Mouse (Mus musculus): ENCODE results near the gene Cdh8. TPM values are rescaled to one million over a fixed set of nuclear protein-coding genes. Genes with fewer than 3 reads are reported as not detected.

The Cdh8 gene
- total RNA-seq (2015; ENCODE audit: low replicate concordance) (not detected in 2 replicates), total RNA-seq (2017; ENCODE audit: low replicate concordance) (0.14 TPM in 1 of 2 replicates, not detected in the other)

DNA sequence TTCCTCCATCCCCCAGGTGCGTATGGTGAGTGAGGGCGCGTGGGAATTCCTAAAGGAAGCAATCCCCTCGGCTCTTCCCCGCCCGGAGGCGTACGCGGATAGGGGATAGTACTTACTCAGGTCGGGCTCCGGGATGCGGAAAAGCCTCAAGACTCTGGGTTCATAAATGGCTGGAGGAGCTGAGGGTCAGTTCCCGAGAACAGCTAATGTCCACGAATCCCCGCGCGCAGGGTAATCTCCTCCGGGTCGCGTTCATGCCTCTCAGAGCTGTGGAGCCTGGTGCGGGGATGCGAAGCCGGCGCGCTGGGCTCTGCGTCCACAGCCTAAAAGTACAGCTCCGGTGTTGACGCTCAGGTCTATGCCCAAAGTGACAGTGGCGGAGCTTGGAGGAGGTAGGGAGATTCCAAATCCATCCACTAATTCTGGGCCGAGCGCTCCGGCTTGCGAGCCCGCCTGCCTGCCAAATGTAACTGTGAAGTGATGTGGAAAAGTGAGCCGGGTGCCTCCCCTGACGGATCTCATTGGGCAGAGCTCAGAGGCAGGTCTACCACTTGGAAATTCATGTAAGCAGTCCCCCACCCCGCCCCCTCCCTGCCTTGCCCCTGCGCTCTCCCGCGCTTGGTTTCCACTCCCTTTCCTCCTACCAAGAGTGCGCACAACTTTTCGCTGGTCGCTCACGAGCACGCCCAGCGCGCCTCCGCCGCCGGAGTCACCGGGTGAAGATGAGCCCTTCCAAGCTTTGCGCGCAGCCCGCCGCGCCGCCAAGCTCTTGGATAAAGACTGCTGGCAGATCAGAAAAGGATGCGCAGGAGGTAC, at the start of gene Cdh8:
Gene Cdh8 (minus strand): TSS at position 506 of the 816 bp plus-strand sequence.
- ATAC-seq (replicated peaks; ENCODE audit: low FRiP score, poor library complexity, severe bottlenecking): no peak

DNA sequence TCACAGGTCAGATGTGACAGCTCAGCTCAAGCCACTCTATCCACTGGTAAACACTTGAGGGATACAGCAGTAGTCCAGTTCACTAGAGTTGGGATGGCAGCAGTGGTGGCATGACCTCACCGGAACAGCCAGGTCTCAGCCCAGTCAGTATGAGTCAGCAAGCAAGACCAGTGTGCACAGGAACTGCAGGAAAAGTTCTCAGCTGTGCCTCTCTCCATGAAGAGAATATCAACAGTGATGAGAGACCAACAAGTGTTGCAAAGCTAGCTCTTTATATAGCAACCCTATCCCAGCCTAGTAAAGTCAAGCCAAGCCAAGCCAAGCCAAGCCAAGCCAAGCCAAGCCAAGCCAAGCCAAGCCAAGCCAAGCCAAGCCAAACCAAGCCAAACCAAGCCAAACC, 30.2 kb upstream of the Cdh8 start:
- no peak for ATAC-seq (replicated peaks; ENCODE audit: low FRiP score, poor library complexity, severe bottlenecking)

DNA sequence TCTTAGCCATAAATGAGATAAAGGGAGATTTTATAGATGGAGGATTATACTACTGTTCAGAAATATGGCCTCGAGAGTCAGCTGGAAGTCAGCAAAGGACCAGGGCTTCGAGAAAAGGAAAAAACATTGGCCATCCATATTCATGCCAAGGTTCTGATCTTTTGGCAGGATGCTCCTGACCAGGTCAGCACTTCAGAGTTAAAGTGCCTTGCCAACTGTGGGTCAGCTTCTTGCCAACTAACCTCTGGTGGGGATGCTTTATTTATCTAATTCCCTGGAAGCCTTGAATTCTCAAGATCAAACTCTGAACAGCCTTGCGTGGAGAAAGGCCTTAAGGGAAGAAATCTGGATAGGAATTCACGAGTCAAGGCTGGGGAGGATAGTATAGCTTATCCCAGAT, 9.6 kb upstream of the Cdh8 start:
- ATAC-seq (replicated peaks; ENCODE audit: low FRiP score, poor library complexity, severe bottlenecking): no peak

DNA sequence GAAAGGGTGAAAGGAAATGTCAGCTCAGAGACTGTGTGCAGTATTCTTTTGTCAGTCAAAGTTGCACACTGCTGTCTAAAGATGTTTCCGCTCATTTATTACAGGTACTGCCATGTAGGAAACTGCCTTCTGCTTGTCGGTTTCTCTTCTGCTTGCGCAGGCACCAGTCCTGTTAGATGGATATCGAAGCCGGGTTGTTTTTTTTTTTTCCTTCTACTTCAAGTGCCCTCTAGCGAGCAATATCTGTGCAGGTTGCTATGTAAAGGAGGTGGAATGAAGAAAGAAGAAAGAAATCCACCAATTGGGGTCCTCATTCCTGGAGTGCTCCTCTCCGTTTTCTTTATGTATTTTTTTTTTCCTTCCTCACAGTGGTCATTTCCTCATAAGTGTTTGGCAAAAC, 5.2 kb upstream of the Cdh8 start:
- ATAC-seq (replicated peaks; ENCODE audit: low FRiP score, poor library complexity, severe bottlenecking): no peak

DNA sequence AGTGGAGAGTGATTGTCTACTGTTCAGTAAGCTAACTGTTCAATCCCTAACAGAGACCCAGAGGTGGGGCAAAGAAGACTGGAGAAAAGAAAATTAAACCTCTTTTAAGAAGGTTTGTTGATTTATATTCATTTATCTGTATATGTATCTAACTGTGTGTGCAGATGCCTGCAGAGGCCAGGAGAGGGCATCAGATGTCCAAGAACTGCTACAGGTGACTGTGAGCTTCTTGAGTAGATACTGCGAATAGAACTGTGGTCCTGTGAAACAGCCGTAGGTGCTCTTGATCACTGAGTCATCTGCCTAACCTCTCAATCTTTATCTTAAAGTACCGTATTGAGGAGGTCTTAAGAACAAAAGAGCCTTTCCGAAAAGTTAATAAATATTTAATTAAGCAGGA, 3.5 kb upstream of the Cdh8 start:
- no peak for ATAC-seq (replicated peaks; ENCODE audit: low FRiP score, poor library complexity, severe bottlenecking)

DNA sequence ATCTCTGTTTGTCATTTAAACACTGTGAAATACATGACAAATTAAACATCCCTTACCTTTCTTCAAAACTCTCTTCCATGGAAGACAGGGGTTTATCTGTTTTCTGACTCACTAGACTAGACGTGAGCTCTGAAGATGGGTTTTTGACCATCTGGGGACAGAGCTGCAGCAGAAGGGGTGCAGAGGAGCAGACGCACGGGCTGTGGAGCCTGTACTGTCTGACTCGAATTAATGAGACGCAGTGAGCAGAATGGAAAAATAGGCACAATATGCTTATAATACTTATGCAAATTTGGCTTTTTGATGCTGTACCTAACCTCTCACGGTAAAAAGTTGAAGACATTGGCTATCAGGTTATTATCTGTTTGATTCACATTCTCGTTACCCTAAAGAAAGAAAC, 1.2 kb upstream of the Cdh8 start:
- no peak for ATAC-seq (replicated peaks; ENCODE audit: low FRiP score, poor library complexity, severe bottlenecking)

DNA sequence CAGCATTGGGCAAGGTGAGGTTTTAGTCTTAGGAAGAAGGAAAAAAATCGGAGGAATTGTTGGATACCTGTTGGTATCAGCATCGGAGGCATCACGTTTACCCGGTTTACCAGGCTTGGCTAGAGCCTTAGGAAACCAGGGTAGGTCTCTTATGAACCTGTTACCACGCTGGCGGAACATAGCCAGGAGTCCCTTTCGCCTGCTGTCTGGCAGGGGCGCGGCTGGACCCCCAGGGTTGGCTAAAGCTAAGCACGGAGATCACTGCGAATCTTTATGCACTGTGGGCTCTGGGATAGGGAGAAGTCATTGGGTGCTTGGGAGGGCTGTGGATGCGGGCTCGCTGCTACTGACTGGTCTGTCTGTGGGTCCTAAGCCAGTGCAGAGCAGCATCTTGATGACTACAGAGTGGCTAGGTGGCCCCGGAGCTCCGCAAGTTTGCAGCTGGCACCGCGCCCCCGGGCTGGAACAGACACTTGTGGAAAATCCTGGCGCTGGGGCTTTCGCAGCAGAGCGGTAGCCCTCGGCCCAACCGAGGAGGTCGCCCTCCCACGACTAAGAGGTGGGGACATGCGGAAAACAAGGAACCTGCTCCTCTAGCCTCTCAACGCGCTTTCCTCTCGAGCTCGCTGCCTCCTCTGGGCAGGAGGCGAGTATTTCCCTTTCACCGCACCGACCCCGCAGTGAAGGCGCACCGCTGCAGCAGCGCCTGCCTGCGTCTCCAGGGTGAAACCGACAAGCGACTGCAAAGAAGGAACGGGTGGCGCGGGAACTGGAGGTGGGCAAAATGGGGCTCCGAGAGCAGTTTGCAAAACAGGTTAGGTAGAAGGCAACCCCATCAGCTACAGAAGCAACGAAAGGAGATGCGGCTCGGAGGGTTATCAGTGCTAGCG, 950 bp downstream of the Cdh8 start:
- ATAC-seq (replicated peaks; ENCODE audit: low FRiP score, poor library complexity, severe bottlenecking): no peak

DNA sequence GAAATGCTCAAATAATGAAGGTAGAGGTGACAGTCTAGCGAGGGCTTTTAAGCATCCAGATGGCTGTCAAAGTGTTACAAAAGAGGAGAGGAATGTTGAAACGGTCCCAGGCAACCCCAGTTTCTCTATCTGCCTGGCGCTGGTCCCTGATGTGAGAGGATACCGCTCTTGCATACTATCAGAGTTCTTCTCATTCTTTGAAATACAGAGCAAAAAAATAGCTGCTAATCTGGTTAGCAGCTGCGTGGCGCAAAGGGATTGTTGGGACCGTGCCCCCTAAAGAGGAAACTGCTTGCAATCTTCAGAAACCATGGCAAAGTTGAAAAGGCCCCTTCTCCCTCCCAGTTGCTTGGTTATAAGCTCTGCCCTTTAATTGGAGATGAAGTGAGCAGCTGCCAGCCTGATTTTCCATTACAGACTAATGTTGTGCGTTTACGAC, 1.8 kb downstream of the Cdh8 start:
- no peak for ATAC-seq (replicated peaks; ENCODE audit: low FRiP score, poor library complexity, severe bottlenecking)

DNA sequence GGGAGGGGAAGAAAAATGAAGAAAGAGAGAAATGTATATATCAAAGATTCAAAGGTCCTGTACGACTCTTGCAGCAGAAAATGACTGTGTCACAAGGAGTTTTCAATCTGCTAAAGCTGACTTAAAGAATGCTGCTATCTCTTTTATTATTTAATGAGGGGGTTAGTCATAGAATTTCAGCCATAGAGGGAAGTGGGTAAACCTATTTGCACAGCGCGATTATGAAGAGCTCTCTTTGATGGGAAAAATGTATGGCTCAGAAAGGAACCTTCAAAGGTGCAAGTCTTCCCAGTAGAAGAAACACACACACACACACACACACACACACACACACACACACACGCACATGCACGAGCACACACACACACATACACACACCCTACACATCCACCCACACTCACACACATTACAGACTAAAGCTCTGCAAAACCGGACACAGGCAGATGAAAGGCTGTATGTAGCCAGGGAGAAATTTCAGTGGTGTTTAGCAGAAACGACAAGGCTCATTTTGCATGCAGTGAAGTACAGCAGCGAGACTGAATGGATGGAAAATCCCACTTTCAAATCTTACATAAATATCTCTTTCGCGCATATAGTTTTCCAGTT, 2.3 kb downstream of the Cdh8 start:
- ATAC-seq (replicated peaks; ENCODE audit: low FRiP score, poor library complexity, severe bottlenecking): no peak

DNA sequence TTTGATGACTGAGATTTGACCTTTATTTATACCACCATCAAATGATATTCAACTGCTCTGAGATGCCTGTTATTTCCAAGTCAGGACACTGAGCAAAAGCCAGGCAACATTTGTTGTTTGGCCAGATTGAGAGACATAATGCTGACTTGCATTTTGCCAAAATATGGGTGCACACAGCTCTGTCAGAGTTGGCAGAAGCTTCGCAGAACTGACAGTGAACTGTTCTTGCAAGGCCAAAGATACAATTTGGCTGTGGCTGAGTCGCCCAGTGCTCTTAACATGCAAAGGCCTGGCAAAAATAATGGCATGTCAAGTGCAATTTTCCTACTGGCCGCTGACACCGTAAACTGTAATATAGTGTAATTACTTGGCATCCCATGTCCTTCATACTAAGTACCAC, 22.4 kb downstream of the Cdh8 start:
- ATAC-seq (replicated peaks; ENCODE audit: low FRiP score, poor library complexity, severe bottlenecking): no peak

DNA sequence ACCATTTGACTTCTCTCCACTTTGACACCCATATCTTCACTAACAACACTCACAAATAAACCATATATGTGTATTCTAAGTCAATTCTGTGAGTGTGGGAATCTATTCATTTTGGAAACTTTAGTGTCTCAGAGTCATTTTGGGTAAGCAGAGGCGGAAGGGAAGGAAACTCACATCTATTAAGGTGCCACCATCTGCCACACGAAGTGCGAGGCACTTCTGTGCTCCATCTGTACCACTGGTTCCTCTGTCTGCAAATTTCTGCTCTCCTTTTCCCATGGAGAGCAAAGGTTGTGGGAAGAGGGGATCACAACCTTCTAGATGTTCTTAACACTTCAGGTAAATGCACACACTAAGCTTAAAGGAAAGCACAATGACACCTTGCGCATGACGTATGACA, 46.2 kb downstream of the Cdh8 start:
- no peak for ATAC-seq (replicated peaks; ENCODE audit: low FRiP score, poor library complexity, severe bottlenecking)

DNA sequence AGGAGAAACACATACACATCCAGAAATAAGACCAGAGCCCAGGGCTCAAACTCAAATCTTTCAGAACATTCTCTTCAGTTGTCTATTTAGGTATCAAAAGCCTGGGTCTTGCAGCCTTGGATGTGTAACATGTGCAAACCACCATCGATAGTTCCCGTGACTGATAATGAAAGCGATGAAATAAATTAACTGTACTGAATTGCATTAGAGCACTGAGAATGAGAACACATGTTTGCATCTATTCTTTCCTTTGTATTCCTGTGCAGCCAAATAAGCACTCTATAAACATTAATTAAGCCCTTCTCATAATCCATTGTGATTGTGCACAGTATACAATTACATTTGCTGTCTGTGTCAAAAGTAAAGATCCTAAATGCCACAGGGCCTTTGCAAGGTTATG, 47.1 kb downstream of the Cdh8 start:
- no peak for ATAC-seq (replicated peaks; ENCODE audit: low FRiP score, poor library complexity, severe bottlenecking)

DNA sequence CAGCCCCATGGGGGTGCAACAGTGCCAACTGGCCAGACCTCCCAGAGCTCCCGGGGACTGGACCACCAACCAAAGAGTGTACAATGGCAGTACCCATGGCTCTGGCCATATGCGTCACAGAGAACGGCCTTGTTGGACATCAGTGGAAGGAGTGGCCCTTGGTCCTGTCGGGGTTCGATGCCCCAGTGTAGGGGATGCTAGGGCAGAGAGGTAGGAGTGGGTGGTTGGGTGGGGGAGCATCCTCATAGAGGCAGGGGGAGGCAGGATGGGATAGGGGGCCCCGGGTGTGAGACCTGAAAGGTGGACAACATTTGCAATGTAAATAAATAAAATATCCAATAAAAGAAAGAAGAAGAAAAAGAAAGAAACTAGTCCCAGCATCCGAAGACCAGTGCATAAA, 47.8 kb downstream of the Cdh8 start:
- ATAC-seq (replicated peaks; ENCODE audit: low FRiP score, poor library complexity, severe bottlenecking): no peak

DNA sequence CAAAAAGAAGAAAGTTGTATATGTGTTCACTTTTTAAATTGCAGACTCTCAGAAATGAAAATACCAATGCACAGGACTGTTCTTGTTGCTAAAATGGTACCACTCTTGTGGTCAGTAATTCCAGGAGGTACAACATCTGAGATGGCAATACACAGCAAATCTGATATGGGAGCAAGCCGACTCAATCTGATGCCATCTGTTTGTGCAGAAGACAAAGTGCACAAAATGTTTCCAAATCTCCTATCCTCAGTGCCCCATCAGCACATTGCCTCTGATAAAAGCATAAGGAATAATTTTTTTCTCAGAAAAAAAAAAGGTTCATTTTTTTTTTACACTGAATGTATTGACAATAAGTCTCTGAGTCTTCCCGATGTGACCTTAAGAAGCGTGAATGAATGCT, 62.3 kb downstream of the Cdh8 start:
- no peak for ATAC-seq (replicated peaks; ENCODE audit: low FRiP score, poor library complexity, severe bottlenecking)

DNA sequence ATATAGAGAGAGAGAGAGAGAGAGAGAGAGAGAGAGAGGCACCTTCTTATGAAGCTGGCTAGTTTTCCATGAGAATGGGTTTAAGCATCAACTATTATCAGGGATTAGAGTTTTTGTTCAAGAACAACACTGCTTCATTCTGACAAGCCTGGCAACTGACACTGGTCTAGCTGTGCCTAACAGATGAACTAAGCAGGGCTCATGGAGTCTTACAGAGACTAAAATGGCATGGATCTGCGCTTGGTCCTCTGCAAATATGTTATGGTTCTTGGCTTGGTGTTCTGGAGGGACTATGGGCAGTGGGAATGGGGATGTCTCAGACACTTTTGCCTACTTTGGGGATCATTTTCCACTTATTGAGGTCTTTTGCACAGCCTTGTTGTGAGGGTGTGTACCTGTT, 63.0 kb downstream of the Cdh8 start:
- ATAC-seq (replicated peaks; ENCODE audit: low FRiP score, poor library complexity, severe bottlenecking): no peak

DNA sequence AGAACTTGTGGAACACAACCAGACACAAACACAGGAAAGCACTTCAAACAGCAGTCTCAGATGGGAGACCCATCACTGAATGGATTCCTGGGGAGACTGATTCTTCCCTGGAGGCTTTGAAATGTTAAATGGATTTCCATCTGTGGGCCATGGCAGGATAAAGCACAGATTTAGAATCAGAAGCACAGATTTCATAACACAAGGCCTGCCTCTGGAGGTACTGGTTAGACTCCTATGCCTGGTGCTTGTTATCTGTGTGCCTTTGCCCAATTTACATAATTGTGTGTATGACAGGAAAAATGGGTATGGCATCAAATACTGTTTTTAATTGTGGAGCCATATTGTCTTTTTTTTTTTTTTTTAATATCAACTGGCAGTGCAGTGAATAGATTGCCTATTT, 66.8 kb downstream of the Cdh8 start:
- ATAC-seq (replicated peaks; ENCODE audit: low FRiP score, poor library complexity, severe bottlenecking): no peak

DNA sequence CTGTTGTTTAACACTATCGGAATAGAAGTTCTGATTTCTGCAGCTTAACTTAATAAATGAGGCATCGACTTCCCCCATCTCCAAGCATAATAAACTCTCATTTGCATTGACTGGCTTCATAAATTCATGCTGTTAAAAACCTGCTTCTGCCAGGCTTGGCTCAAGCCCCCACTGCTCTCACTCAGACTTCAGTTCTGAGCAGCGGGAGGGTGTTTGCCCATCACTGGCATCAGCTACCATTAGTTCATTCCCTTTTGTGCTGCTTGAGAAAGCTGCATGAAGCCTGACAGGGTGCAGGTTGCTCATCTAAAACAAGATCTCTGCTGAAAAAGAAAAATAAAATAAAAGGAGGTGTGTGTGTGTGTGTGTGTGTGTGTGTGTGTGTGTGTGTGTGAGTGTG, 67.7 kb downstream of the Cdh8 start:
- no peak for ATAC-seq (replicated peaks; ENCODE audit: low FRiP score, poor library complexity, severe bottlenecking)

DNA sequence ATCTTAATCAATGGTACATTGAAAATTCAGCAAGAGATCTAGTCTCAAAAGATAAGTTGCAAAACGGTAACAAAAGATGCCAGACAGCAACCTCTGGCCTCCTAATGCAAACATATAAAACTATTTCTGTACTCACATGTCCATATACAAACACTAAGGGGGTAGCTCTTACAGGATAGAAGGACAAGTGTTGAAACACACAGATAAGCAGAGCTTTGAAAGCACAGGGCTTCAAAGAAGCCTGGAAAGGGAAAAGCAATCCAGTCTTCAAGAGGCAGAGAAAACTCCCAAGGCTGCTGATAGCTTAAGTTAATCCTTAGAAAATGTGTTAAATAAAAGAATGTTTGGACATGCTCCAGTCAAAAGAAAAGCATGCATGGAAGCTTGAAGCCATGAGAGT, 77.0 kb downstream of the Cdh8 start:
- ATAC-seq (replicated peaks; ENCODE audit: low FRiP score, poor library complexity, severe bottlenecking): no peak

DNA sequence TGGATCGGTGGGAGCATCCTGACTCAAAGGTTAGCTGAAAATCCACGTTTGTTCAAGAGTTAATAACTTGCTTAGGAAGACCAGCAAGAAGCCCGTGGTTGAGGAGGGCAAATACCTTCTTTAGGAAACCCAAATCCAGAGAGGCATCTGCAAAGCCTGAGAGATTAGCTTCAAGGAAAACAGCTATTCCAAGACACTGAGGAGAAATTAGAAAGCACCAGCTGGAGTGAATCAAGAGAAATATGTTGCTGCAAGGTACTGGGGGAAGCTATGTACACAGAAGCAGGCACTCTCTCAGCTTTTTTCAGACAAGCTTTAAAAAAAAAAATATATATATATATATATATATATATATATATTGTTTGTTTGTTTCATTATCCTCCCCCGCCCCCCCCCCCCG, 88.7 kb downstream of the Cdh8 start:
- no peak for ATAC-seq (replicated peaks; ENCODE audit: low FRiP score, poor library complexity, severe bottlenecking)

DNA sequence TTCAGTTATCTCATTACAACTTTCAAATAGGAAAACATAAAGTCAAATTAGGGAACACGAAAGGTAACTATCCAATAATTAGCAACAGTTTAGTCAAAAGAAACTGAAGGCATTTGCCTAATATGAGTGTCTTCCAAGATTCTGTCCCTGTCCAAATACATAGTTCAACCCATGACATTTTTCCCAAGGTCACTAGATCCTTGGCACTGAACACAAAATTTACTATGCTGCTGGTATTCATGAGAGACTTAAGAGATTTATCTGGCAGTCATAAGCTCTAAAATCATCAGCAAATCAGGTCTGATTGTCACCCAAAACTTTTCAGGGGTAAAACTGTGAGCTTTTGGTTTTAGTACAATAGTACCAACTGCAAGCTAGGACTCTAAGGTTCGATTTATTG, 101.7 kb downstream of the Cdh8 start:
- ATAC-seq (replicated peaks; ENCODE audit: low FRiP score, poor library complexity, severe bottlenecking): no peak

DNA sequence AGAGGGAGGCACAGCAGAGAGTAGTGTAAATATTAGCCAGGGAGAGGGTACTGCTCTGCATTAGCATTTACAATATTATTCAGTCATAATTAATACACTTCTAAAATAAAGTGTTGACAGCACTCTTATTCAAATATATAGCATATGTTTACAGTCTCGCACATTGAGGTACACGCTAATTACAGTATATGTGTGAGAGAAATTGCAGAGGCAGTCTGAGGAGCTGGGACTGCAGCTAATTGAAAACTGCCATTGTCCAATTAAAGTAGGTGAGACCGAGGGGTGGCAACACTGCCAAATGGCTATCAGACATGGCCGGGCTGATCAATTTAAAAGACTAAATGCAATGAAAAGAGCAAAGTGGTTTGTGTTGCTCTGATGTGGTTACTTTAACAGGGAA, 112.1 kb downstream of the Cdh8 start:
- ATAC-seq (replicated peaks; ENCODE audit: low FRiP score, poor library complexity, severe bottlenecking): no peak

Measured in erythroblast, adult 5-6 weeks (primary cell).